8 mouse cellular contexts compared by ENCODE assay signal in the genomic region with DNA sequence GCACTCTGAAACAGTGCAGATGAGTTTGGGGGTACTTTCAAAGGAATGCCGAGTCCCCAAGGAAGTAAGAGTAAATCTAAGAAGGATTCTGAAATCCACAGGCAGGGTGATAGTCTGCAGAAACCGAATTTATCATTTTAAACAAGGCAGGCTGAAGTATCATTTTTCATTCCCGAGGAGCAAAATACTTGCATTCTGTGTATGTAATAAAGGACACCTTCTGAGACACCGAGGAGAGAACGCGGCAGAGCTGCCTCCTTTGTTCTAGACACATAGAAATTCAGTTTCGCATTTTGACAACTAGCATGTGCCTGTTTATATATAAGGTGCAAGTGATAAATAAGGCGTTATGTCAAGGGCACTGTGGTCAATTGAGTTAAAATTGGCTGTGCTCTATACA. TPM values are rescaled to one million over a fixed set of nuclear protein-coding genes. Genes with fewer than 3 reads are reported as not detected.
DNase-seq lines count a peak whose midpoint lies in the region; ATAC-seq and TF ChIP-seq lines count a peak whose summit lies in the region.

No protein-coding gene starts in this region.

- TF ChIP-seq CTCF in gastrocnemius, adult 2 months (IDR thresholded peaks at IDR 0.05), result no peak

- no peaks in the 10 kb centered on the region for H3K36me3 ChIP-seq in lung, embryonic 16.5 days (ENCODE audit: control insufficient read depth, insufficient read depth, low read length)
- H3K36me3 ChIP-seq in liver, embryonic 12.5 days, result no peaks in the 10 kb centered on the region
- no peaks in the 10 kb centered on the region for H3K36me3 ChIP-seq in stomach, embryonic 15.5 days

- intact Hi-C loops in gastrocnemius, adult 2 months (cut with DNase I), result no loop called here

- no peaks in the 10 kb centered on the region for H3K27me3 ChIP-seq in lung, embryonic 16.5 days (ENCODE audit: control insufficient read depth, insufficient read depth, low read depth, low read length)
- no peaks in the 10 kb centered on the region for H3K27me3 ChIP-seq in liver, embryonic 12.5 days (replicated peaks)
- no peaks in the 10 kb centered on the region for H3K27me3 ChIP-seq in stomach, embryonic 15.5 days (replicated peaks)

- WGBS in lung, embryonic 16.5 days, result 22% methylated on average over 8 of the region's 8 CpGs
- WGBS in liver, embryonic 12.5 days (ENCODE audit: insufficient replicate concordance), result 44% methylated on average over 8 of the region's 8 CpGs
- 22% methylated on average over 8 of the region's 8 CpGs for WGBS in stomach, embryonic 15.5 days

- peak overlapping the region; percentile 47 for H3K9ac ChIP-seq in lung, embryonic 16.5 days (ENCODE audit: low read length)
- H3K9ac ChIP-seq in liver, embryonic 12.5 days, result no peak overlapping the region
- no peak overlapping the region for H3K9ac ChIP-seq in stomach, embryonic 15.5 days

- H3K9me3 ChIP-seq in lung, embryonic 16.5 days (ENCODE audit: control insufficient read depth, low read length), result no peaks in the 10 kb centered on the region
- no peaks in the 10 kb centered on the region for H3K9me3 ChIP-seq in liver, embryonic 12.5 days (replicated peaks)
- no peaks in the 10 kb centered on the region for H3K9me3 ChIP-seq in stomach, embryonic 15.5 days

- ATAC-seq in lung, embryonic 16.5 days (ENCODE audit: low read depth), result no peak
- ATAC-seq in liver, embryonic 12.5 days, result no peak
- ATAC-seq in stomach, embryonic 15.5 days (ENCODE audit: insufficient read depth, low FRiP score, low read depth), result no peak

- H3K4me3 ChIP-seq in gastrocnemius, adult 2 months, result peak overlapping the region; percentile 64
- H3K4me3 ChIP-seq in lung, embryonic 16.5 days (ENCODE audit: low read length), result peak overlapping the region; percentile 44
- 0 out of 2 replicates have a peak overlapping the region, but pooled peaks have one; percentile 9 for H3K4me3 ChIP-seq in liver, embryonic 12.5 days
- H3K4me3 ChIP-seq in stomach, embryonic 15.5 days (replicated peaks), result peak overlapping the region; percentile 41

- peak overlapping the region; percentile 57; the same call in 1 of the 2 replicates for H3K27ac ChIP-seq in gastrocnemius, adult 2 months
- no peak overlapping the region for H3K27ac ChIP-seq in lung, embryonic 16.5 days (ENCODE audit: low read length)
- no peak overlapping the region for H3K27ac ChIP-seq in liver, embryonic 12.5 days
- no peak overlapping the region for H3K27ac ChIP-seq in stomach, embryonic 15.5 days

- H3K4me2 ChIP-seq in lung, embryonic 16.5 days (ENCODE audit: low read depth, low read length), result peak overlapping the region; percentile 50
- peak overlapping the region; percentile 31 for H3K4me2 ChIP-seq in liver, embryonic 12.5 days
- peak overlapping the region; percentile 38 for H3K4me2 ChIP-seq in stomach, embryonic 15.5 days

- DNase-seq in gastrocnemius, adult 2 months, result no peak
- no peak for DNase-seq in gastrocnemius, postnatal 25 days
- DNase-seq in lung, adult 18-20 months, result no peak
- no peak for DNase-seq in B cell, adult 2 months
- DNase-seq in ovary, adult 18-20 months (ENCODE audit: low spot score), result no peak

- H3K4me1 ChIP-seq in lung, embryonic 16.5 days (replicated peaks; ENCODE audit: control insufficient read depth, insufficient read depth, low read length), result no peaks in the 10 kb centered on the region
- no peaks in the 10 kb centered on the region for H3K4me1 ChIP-seq in liver, embryonic 12.5 days
- no peaks in the 10 kb centered on the region for H3K4me1 ChIP-seq in stomach, embryonic 15.5 days

RNA-seq across cellular contexts. Expression of gene Mid1, which starts 0.7 kb away (rescaled TPM):
- total RNA-seq in gastrocnemius, adult 2 months (2021), result 10 to 100 TPM in 1 of 2 experiments, 1 to 10 TPM in 1; 4.9 to 10.0 TPM
- total RNA-seq in gastrocnemius, postnatal 25 days (2021), result 1 to 10 TPM; 3.1 to 6.7 TPM
- polyA plus RNA-seq in lung, embryonic 16.5 days (2015; fragmentation: Nextera tagmentation; extraction: Ambion mirVana), result 4.2 and 4.8 TPM in 2 replicates
- polyA plus RNA-seq in liver, embryonic 12.5 days (2016; fragmentation: Nextera tagmentation; extraction: Ambion mirVana), result 2.9 and 3.3 TPM in 2 replicates
- polyA plus RNA-seq in stomach, embryonic 15.5 days (2015; fragmentation: Nextera tagmentation; extraction: Ambion mirVana), result 6.6 and 10.0 TPM in 2 replicates

Comparison
In these comparisons a context has a peak if more than half of its experiments do, and no peak if none do; other contexts are left out.
1. H3K4me3 ChIP-seq: peak in every context shown above with its lines; median percentile 64 in gastrocnemius, adult 2 months; 44 in lung, embryonic 16.5 days; 41 in stomach, embryonic 15.5 days; 9 in liver, embryonic 12.5 days.